Mouse (Mus musculus) erythroblast, embryonic 14.5 days (primary cell): ENCODE measurements around the gene Dytn.

Source experiments
- GATA1 ChIP-seq: IDR thresholded peaks from 2 replicates; pipeline ENCODE4 v1.6.1; 2012; ENCODE audit warnings: low read length, inconsistent platforms, mixed read lengths
- TAL1 ChIP-seq: IDR thresholded peaks from 3 replicates; pipeline ENCODE4 v1.6.1; 2012; ENCODE audit warnings: low read length, inconsistent platforms, mixed read lengths

- TF ChIP-seq GATA1 (no peak), TAL1 (no peak)
These were observed 10.1 kb upstream of the Dytn start for GRCm38 (mm10) chr1:63696861-63697260.
